Mouse (Mus musculus): ENCODE measurements around the gene Chchd3. TPM values are rescaled to one million over a fixed set of nuclear protein-coding genes. Genes with fewer than 3 reads are reported as not detected.

Chchd3 gene
- total and polyA plus RNA-seq, 3 experiments = 205 to 243 TPM; not detected in 1

GRCm38 (mm10) chr6:32776384-32776783 lies 283.7 kb downstream of the Chchd3 start:
- DNase-seq (ENCODE audit: low read depth, low spot score) = no peak
- Histone ChIP-seq H3K27me3 (ENCODE audit: control insufficient read depth in 1 of 2, insufficient read depth in 2 of 2, low read length in 2 of 2) (no peaks in the 10 kb centered on the region), H3K36me3 (ENCODE audit: control insufficient read depth in 1 of 2, insufficient read depth in 2 of 2, low read length in 2 of 2) (no peaks in the 10 kb centered on the region), H3K9ac (ENCODE audit: control insufficient read depth, low read depth, low read length, poor library complexity, severe bottlenecking) (no peak overlapping the region), H3K79me2 (ENCODE audit: control insufficient read depth, insufficient read depth, low read length, poor library complexity) (no peaks in the 10 kb centered on the region; the same call in 1 of the 2 replicates), H3K4me3 (ENCODE audit: control insufficient read depth in 1 of 2, insufficient read depth in 1 of 2, low read depth in 2 of 2, low read length in 2 of 2) (no peak overlapping the region), H3K4me1 (ENCODE audit: control insufficient read depth in 1 of 2, insufficient read depth in 2 of 2, low read length in 2 of 2) (no peaks in the 10 kb centered on the region), H3K27ac (ENCODE audit: control insufficient read depth, low read depth, low read length) (no peak overlapping the region), H3K9me3 (replicated peaks; ENCODE audit: insufficient read depth, low read length) (no peaks in the 10 kb centered on the region)
- no peak for TF ChIP-seq EP300 (IDR thresholded peaks at IDR 0.05; ENCODE audit: low read depth in 1 of 2, low read length in 2 of 2)
- TF ChIP-seq ELF1 (IDR thresholded peaks at IDR 0.05; ENCODE audit: low read depth, low read length) = no peak
- TF ChIP-seq E2F4 (IDR thresholded peaks at IDR 0.05; ENCODE audit: borderline replicate concordance, low read depth, low read length) = no peak

DNA sequence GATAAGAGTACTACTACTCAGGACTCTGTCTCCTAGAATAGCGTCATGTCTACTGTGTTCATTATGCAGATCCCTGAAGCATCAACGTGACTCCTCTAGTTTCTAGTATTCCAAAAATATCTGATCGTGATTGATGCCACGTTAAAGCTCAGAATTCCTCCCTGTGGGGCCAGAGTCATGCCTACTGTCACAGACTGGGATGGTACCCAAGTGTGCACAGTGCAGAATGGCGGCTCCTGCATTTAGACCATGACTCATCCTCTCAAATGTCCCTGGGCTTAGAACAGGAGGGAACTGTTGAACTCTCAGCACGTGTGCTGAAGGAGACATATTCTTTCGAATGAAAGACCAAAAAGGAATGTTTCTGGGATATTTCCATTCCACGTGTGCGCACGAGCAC lies 305.5 kb downstream of the Chchd3 start:
- Histone ChIP-seq H3K9me3 (replicated peaks; ENCODE audit: insufficient read depth, low read length) (no peaks in the 10 kb centered on the region), H3K27ac (ENCODE audit: control insufficient read depth, low read depth, low read length) (no peak overlapping the region), H3K9ac (ENCODE audit: control insufficient read depth, low read depth, low read length, poor library complexity, severe bottlenecking) (no peak overlapping the region), H3K79me2 (ENCODE audit: control insufficient read depth, insufficient read depth, low read length, poor library complexity) (no peaks in the 10 kb centered on the region), H3K4me1 (ENCODE audit: control insufficient read depth in 1 of 2, insufficient read depth in 2 of 2, low read length in 2 of 2) (no peaks in the 10 kb centered on the region), H3K36me3 (ENCODE audit: control insufficient read depth in 1 of 2, insufficient read depth in 2 of 2, low read length in 2 of 2) (no peaks in the 10 kb centered on the region), H3K4me3 (ENCODE audit: control insufficient read depth in 1 of 2, insufficient read depth in 1 of 2, low read depth in 2 of 2, low read length in 2 of 2) (no peak overlapping the region), H3K27me3 (ENCODE audit: control insufficient read depth in 1 of 2, insufficient read depth in 2 of 2, low read length in 2 of 2) (no peaks in the 10 kb centered on the region)
- DNase-seq (ENCODE audit: low read depth, low spot score) = no peak
- TF ChIP-seq MXI1 (IDR thresholded peaks at IDR 0.05; ENCODE audit: low read depth, low read length) = no peak
- TF ChIP-seq BHLHE40 (IDR thresholded peaks at IDR 0.05; ENCODE audit: borderline replicate concordance, low read depth, low read length) = no peak
- no peak for TF ChIP-seq GATA1 (IDR thresholded peaks at IDR 0.05; ENCODE audit: low read depth, low read length)
- TF ChIP-seq E2F4 (IDR thresholded peaks at IDR 0.05; ENCODE audit: borderline replicate concordance, low read depth, low read length) = no peak
- no peak for TF ChIP-seq ZMIZ1 (IDR thresholded peaks at IDR 0.05; ENCODE audit: low read depth, low read length)
- TF ChIP-seq NRF1 (IDR thresholded peaks at IDR 0.05; ENCODE audit: insufficient read depth, low read depth, low read length, poor library complexity, severe bottlenecking) = no peak
- TF ChIP-seq CHD2 (IDR thresholded peaks at IDR 0.05; ENCODE audit: low read length) = no peak
- TF ChIP-seq MEF2A (IDR thresholded peaks at IDR 0.05; ENCODE audit: extremely low read depth, insufficient replicate concordance, low read depth, low read length, poor library complexity, severe bottlenecking) = no peak
- TF ChIP-seq UBTF (IDR thresholded peaks at IDR 0.05; ENCODE audit: borderline replicate concordance, insufficient read depth, low read depth, low read length) = no peak
- TF ChIP-seq CTCF (IDR thresholded peaks at IDR 0.05 in 2 of 3, conservative IDR thresholded peaks at IDR 0.05 in 1 of 3; ENCODE audit: control insufficient read depth in 1 of 3, insufficient read depth in 1 of 3, low read depth in 2 of 3, low read length in 3 of 3, poor library complexity in 1 of 3, severe bottlenecking in 1 of 3) = no peak
- TF ChIP-seq JUND (IDR thresholded peaks at IDR 0.05; ENCODE audit: low read depth, low read length) = no peak
- no peak for TF ChIP-seq ZNF384 (IDR thresholded peaks at IDR 0.05; ENCODE audit: low read depth, low read length)
- no peak for TF ChIP-seq ZKSCAN1 (IDR thresholded peaks at IDR 0.05; ENCODE audit: low read depth, low read length)
- TF ChIP-seq SIN3A (IDR thresholded peaks at IDR 0.05; ENCODE audit: low read length) = no peak
